Mouse (Mus musculus): ENCODE measurements around the gene Gm3285.

Gm3285 gene

GRCm38 (mm10) chr10:77900126-77900525 is 38.4 kb downstream of the Gm3285 start:
- DNase-seq (ENCODE audit: low read depth, low spot score), result no peak

GRCm38 (mm10) chr10:77900903-77901818 is 39.4 kb downstream of the Gm3285 start:
- DNase-seq (ENCODE audit: low read depth, low spot score), result no peak

GRCm38 (mm10) chr10:77901871-77902210 is 40.1 kb downstream of the Gm3285 start:
- DNase-seq (ENCODE audit: low read depth, low spot score), result no peak

GRCm38 (mm10) chr10:77902211-77902893 is 40.6 kb downstream of the Gm3285 start, which contains the start of gene Lrrc3:
Gene Lrrc3 (minus strand): TSS chr10:77902536.
- DNase-seq (ENCODE audit: low read depth, low spot score), result peak; percentile 35

GRCm38 (mm10) chr10:77902894-77903715 is 41.3 kb downstream of the Gm3285 start:
- peak; percentile 55 for DNase-seq (ENCODE audit: low read depth, low spot score)

Measured in CD4-positive, CD25-positive, alpha-beta regulatory T cell, adult 2 months (primary cell).